Mouse (Mus musculus): Measurements from ENCODE around the gene Gm44511.

Gene Gm44511

DNA sequence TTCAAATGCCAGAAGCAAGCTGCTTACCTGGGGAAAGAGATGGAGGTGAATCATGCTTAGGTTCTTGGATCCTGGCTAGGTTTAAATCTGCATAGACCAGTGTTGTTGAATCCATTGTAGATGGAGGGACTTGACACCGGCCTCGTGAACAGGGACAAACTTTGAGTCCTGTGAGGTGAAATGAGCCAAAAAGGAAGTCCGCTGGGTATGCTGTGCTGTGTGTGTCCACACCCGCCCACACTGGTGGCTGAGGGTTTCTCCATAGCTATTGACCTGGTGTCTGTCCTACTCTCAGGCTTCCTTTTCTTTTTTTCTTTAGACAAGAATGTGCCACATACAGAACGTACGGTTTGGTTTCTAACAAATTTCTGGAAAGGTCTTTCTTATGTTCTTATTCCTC lies at the start of gene Gm44511, which contains the start of gene Klrb1b:
Gm44511 (minus strand) TSS at position 184 of the 400 bp plus-strand sequence.
Klrb1b (minus strand) TSS at position 200 of the 400 bp plus-strand sequence.
- DNase-seq (ENCODE audit: low read depth, low spot score) = no peak

DNA sequence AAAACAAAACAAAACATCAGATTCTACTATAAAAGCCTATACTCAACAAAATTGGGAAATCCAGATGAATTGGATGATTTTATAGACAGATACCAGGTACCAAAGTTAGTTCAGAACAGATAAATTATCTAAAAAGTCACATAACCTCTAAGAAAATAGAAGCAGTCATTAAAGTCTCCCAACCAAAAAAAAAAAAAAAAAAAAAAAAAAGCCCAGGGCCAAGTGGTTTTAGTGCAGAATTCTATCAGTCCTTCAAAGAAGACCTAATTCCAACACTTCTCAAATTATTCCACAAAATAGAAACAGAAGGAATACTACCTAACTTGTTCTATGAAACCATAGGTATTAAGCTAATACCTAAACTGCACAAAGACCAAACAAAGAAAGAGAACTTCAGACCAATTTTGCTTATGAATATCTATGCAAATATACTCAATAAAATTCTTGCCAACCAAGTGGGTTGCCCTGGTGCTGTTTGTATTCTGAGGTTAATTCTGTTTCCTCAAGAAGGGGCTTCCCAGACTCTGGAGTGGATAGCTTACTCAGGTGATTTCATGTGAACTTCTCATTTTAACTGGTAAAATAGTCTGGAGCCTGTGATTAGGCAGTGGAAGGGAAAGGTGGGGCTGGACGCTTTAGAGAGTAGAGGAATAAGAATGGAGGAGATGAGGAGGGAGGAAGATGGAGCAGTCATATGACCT lies 45.9 kb upstream of the Gm44511 start:
- DNase-seq (ENCODE audit: low read depth, low spot score) = no peak

DNA sequence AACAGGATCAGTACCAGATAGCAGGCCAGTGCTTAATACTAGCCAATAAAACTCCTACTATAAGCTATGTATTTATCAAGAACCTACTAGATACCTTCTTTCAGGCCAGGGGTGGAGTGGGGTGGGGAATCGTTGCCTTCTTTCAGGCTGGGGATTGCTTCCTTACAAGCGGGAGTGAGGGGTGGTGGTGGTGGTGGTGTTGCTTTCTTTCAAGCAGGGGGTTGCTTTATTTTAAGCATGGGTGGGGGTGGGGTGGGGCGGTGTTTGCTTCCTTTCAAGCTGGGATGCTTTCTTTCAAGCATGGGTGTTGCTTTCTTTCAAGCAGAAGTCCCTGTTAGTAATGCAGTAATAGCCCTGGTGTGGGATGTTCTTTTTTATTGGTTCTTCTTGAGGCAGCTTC lies 42.7 kb upstream of the Gm44511 start:
- no peak for DNase-seq (ENCODE audit: low read depth, low spot score)

DNA sequence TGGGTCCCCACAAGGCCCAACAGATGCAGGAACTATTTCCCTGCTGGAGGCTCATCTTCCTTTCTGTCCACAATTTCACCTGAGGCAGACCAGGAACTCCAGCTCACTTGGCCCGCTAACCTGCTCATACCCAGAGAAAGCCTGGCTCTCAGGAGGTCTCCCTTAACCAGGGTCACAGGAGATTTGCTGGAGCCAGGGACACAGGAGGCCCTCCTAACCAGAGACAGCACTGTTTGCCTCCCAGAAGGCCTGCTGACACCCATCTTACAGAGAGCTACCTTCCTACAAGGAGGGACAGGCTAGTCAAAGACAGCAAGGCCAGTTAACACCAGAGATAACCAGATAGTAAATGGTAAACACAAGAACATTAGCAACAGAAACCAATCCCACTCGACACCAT lies 31.9 kb upstream of the Gm44511 start:
- DNase-seq (ENCODE audit: low read depth, low spot score) = no peak

DNA sequence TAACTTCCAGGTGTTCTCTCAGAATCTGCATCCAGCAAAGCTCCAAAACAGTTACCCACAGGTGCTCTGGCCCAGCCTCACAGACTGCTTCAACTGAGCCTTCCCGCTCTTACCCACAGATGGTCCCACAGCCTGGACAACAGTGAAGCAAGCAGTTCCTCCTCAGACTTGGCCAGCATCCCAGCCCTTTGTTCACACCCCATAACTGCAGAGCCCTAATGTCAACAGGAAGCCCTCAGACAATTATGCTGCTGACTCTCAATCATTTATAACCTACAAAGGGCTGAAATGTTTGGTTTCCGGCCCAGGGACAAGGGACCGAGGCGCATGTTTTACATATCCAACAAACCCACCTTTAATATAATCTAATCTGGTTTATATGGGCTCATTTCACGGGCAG lies 30.1 kb upstream of the Gm44511 start:
- no peak for DNase-seq (ENCODE audit: low read depth, low spot score)

DNA sequence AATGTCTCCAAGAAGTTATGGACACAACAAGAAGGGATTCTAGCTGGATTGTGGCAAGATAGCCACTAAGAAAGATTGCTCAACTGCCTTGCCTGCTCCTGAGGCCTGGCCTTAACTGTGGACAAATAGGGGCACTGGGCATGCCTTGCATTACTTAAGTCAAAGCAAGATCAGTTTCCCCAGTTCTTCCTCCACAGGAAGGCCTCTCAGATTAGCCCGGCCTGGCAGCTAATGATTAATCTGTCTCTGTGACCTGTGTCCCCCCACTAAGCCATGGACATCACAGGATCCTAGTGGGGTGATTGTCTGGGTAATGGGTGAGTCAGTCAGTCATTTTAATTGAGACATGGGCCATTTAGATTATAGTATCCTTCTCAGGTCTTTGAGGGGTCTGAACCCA lies 29.4 kb upstream of the Gm44511 start:
- no peak for DNase-seq (ENCODE audit: low read depth, low spot score)

DNA sequence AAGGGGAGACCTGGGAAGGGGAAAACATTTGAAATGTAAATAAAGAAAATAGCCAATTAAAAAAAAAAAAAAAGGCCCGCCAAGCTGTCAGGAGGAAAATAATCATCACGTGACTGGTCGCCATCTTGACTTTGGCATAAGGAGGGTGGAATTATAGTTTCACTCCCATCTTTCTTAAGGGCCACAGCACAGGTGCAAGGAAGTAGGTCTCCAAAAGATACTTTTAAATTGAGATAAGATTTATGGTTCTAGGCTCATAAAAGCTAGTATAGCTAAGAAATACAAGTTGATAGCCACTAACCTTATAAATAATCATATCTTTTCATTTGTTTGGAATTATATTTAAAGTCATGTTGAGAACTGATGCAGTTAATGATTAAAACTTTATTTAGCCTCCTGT lies 28.8 kb upstream of the Gm44511 start:
- no peak for DNase-seq (ENCODE audit: low read depth, low spot score)

DNA sequence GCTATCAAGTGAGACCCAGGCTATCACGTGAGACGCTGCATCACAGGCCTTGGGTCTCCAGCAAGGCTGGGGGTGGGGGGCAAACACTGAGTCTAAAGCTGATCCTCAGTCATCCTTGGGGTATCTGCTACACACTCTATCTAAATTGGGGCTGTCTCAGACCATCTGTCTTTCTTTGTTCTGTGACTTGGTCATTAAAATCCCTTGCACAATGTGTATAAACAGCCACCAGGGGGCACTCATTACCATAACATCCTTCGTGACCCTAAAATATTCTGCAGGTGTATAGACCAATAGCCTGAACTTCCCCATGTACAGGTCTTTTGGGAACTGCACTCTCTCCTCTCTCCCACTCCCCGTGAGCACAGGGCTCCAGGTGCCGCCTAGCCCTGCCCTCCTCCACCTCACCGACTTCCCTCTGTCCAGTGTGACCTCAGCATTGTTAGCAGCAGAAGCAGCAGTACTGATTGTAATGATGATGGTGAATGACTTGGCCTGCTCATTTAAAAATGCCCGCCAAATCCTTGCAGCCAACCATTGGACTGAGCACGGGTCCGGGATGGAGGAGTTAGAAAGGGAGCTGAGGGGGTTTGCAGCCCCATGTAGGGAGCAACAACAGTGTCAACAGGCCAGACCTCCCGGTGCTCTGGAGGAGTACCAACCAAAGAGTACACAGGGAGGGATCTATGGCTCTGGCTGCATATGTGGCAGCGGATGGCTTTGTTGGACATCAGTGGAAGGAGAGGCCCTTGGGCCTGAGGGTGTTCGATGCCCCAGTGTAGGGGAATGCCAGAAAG lies 28.1 kb upstream of the Gm44511 start:
- DNase-seq (ENCODE audit: low read depth, low spot score) = peak; percentile 80

DNA sequence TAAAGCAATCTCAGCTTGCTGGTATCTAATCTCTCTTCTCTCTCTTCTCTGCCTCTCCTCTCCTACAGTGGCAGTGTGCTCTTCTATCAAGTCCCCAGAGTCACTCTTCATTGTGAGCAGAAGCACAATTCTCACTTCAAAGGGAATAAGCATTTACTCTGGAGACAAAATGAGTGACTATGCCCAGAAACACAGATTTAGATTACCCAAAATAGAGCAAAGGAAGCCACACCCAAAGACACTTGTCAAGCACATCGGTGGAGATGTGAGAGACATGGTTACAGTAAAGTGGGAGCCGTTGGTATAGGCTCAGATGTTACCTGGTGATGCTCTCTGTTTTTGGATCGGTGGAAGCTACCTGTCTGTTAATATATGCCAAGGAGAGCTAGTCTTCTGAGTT lies 26.7 kb upstream of the Gm44511 start:
- no peak for DNase-seq (ENCODE audit: low read depth, low spot score)

DNA sequence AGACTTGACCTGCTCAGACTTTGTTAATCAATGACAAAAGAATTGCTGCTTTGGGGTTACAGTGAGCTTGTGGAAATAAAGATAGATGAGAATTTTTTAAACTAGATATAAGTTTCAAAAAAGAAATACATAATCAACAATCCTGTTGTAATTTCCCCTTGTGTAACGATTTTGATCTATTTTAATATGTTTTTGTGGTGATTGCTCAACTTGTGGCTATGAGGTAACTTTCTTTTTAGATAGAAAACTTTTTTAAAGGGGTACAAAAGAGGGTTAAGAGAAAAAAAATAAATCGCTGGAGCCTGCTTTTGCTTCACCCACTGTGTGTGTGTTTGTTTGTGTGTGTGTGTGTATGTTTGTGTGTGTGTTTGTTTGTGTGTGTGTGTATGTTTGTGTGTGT lies 25.0 kb upstream of the Gm44511 start:
- DNase-seq (ENCODE audit: low read depth, low spot score) = no peak

DNA sequence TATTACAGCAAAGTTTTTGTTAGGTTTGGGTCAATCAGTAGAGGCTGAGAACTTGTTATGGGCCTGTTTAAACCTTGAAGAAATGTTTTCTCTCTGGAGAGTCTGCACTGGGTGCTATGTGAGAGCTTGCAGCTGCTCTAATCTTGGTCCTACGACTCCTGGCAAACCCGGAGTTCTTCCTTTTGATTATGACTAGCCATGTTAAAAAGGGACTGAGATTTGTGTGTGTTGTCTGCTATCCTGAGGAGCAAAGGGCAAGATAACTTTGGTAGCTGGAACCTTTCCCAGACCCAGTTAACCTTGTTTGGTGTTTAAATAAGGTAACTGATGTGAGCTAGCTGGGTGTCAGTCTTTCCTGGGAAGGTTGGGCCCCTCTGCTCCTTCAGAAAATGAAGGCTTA lies 24.6 kb upstream of the Gm44511 start:
- DNase-seq (ENCODE audit: low read depth, low spot score) = no peak

DNA sequence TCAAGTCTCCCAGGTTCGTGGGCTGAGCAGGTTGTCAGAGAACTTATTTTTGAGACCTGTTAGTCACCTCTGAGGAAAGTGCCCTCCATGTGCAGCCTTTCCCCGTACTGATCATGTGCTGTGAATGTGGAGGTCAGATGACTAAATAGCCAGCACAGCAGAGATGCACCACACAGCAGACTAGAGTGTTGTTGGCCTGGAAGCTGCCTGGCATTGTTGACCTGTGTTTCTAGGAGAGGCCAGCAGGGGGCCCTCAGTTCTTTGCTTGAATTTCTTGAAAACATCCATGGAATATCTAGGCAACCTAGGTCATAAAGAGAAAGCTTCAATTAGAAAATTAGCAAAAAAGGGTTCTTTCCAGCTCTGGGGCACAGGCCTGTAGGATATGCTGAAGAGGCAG lies 23.8 kb upstream of the Gm44511 start:
- DNase-seq (ENCODE audit: low read depth, low spot score) = peak; percentile 86

DNA sequence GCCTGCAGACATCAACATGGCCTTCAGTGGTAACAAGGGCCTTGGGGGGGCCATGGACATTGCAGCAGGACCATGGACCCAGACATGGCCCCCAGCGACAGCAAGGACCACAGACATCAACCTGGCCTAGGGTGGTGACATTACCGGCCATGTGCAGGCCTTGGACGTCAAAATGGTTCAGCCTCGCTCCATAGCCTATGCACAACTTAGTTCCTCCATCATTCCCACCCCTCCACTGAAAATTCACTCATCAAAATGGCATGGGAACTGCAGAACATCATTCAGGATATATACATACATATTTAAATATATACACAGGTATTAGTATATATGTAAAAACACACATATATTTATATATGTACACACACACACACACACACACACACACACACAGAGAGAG lies 21.3 kb upstream of the Gm44511 start:
- DNase-seq (ENCODE audit: low read depth, low spot score) = no peak

DNA sequence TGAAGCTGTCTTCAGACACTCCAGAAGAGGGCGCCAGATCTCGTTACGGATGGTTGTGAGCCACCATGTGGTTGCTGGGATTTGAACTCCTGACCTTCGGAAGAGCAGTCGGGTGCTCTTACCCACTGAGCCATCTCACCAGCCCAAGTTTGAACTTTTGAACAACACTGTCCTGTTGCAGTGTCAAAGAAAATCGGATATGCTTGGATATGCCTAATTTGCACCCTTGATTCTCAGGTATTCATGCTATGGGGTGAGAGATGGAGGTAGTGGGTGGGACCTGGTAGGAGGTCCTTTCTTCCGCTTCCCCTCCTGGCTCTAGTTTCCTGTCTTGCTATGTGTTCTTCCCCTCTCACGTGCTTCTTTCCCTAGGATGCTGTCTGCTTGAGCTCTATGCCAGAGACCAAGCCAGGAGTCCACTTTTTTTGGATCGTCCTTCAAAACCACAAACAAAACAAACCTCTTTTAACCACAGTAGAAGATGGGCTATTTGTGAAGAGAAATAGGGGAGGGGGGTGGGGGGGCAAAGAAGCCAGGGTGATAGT lies 20.0 kb upstream of the Gm44511 start:
- no peak for DNase-seq (ENCODE audit: low read depth, low spot score)

DNA sequence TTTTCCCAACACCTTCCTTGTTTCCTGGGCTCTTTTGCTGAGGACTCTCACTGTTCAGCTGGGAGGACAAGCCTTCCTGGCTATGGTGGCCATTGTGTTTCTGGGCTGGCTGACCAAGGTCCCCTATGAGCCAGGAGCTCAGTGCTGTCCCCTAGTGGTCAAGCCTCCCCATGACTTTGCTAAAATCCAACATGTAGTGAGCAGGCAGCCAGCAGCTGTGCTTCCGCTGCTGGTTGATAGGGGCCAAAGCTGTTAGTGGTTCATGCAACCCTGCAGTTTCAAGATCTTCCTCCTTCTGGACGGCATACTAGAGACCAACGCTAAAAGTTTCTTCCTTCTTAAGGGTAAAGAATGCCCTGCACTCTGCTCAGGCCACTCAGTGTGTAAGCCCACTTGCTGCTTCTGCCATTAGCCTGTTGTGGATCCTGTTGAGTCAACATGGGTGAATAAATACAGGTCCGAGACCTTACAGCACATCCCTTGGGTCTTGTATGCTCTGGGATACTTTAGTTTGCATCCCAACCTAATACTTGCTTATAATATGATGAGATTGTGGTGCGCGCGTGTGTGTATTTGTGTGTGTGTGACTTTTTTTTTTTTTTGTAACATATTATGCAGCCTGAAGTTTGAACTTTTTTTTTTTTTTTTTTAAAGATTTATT lies 19.3 kb upstream of the Gm44511 start:
- DNase-seq (ENCODE audit: low read depth, low spot score) = peak; percentile 89

DNA sequence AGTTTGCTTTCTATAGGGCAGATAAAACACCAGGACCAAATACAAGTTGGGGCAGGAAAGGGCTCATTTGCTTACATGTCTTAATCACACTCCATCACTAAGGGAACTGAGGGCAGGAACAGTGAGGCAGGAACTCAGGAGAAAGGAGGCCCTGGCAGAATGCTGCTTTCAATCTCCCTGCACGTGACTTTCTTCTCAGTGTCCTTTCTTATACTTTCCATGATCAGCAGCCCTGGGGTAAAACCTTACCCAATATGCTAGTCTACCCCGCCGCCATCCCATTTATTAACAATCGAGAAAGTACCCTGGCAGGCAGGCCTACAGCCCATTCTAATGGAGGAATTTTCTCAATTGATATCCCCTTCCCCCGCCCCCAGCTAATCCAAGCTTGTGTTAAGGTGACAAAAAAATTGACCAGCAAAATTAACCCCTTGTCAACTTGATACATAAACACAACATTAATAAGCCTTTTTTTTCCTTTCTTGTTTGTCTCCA lies 18.5 kb upstream of the Gm44511 start:
- no peak for DNase-seq (ENCODE audit: low read depth, low spot score)

DNA sequence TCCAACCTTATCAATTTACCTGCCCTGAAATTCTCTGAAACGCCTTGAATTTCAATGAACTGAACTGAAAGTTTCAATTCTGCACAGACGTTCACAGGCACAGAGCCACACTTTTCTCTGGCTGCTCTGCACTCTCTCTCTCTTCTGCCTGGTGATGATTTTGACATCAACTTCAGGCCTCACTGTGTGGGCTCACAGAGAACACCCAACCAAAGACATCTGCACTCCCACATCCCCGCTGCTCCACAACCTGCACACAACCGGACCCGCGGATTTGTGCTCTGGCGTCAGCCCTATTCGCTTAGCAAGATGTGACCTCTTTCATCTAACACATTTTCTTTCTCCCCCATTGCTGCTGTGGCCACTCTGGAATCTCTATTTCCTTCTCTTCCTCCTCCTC lies 18.0 kb upstream of the Gm44511 start:
- DNase-seq (ENCODE audit: low read depth, low spot score) = no peak

DNA sequence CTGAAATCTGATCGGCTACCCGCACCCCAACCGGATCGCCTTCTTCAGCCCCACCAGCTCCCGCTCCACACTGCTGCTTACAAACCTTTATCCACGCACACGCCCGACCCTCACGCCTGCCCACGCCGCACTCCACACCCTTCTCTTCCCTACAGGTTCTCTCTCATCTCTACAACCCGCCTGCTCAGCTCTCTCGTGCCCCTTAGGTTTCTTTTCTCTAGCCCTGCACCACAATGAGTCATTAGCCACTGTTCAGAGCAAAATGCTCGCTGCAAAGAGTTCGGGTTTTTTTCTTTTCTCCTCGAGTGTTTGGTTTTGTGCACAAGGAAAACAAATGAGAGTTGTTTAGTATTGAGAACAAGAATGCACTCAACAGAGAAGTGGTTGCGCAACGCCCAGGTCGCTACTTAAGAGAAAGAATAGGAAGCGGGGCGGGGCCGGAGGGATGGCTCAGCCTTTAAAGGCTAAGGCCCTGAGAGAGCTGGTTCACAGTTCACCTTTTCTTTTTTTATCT lies 17.4 kb upstream of the Gm44511 start:
- DNase-seq (ENCODE audit: low read depth, low spot score) = peak; percentile 88

DNA sequence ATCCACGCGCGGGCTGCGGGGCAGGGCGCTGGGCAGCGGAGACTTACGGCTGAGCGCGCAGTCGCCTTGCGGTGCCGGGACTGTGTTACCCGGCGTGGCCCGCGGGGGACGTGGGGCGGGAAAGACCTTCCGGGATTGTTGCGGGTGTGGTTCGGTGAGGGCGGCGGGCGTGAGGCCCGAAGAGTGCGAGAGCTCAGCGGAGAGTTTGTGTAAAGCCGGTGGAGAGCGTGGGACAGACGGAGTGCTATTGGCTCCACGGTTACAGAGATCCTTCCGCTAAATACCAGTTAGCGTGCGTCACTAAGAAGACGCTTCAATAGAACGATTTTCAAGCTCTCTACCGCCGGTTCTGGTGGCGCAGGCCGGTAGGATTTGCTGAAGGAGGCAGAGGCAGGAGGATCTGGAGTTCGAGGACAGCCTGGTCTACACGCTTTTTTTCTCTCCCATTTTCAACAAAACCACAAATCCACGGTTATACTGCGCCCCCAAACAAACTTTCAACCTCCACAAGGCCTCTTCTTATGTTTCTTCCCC lies 16.9 kb upstream of the Gm44511 start:
- peak; percentile 98 for DNase-seq (ENCODE audit: low read depth, low spot score)

DNA sequence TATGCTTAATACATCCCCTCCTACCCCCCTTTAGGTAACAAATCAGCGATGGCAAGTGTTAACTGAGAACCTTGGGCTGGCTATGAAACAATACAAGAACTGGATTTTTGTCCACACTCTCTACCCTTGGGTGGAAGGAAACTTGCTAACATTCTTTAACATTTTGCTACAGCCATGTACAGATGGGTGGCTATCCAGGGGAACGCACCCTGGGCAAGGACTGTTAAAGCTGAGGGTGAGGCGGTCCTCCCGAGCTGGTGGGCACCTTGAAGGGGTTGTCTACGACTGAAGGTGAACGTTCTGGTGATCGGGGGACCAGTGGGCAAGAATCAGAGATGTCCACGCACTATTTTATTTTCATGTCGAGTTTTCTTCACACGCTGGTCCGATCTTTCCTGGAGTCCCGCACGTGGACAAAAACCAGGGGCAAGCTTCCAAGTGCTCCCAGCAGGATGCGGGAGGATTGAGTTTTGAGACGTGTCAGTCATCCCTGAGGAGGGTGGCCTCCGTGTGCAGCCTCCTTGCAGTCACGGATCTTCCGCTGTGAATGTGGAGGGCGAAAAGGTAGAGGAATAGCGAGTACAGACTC lies 16.3 kb upstream of the Gm44511 start:
- DNase-seq (ENCODE audit: low read depth, low spot score) = peak; percentile 38

All from 3T3-L1 (cell line).